Comparison of ENCODE assay signal across 10 mouse cellular contexts in the genomic region with DNA sequence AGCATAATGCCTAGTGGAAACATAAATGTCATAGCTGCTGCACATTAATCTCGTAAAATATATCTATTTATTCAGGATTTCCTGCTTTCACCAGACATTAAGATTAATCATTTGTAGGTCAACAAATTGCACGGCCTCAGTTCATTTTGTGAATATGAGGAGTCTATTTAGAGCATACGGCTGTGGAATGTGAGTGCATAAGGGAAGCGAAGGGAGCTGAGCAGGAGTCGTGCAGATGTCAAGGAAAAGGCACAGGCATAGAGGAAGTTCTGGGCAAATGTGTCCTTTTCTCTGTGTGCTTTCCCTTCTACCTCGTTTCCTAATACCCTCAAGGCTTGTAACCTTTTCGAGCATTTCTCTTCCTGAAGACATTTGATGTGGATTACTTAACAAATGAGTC.
"Had no signal": no experiment of that assay in that cellular context is flagged by ENCODE, and none has a peak within 500 bp of the region (broad histone marks: within the 10 kb centered on the region; RNA-seq: fewer than 3 reads in every experiment).

No protein-coding gene starts in this region.

- DNase-seq: kidney, adult 2 months; layer of hippocampus, adult 9-11 months; layer of hippocampus, postnatal 36 days; thymus, postnatal 4 days had no signal

- H3K9ac ChIP-seq: limb, embryonic 15.5 days; liver, embryonic 12.5 days; lung, embryonic 15.5 days; midbrain, embryonic 13.5 days; neural tube, embryonic 12.5 days had no signal

- H3K9me3 ChIP-seq: limb, embryonic 15.5 days; liver, embryonic 12.5 days; lung, embryonic 15.5 days; midbrain, embryonic 13.5 days; neural tube, embryonic 12.5 days had no signal

- H3K27ac ChIP-seq: limb, embryonic 15.5 days; liver, embryonic 12.5 days; lung, embryonic 15.5 days; midbrain, embryonic 13.5 days; neural tube, embryonic 12.5 days; stomach, postnatal 0 days had no signal

- H3K27me3 ChIP-seq: limb, embryonic 15.5 days; liver, embryonic 12.5 days; lung, embryonic 15.5 days; midbrain, embryonic 13.5 days; neural tube, embryonic 12.5 days had no signal

- H3K36me3 ChIP-seq: limb, embryonic 15.5 days; liver, embryonic 12.5 days; lung, embryonic 15.5 days; midbrain, embryonic 13.5 days; neural tube, embryonic 12.5 days had no signal

- H3K4me2 ChIP-seq: limb, embryonic 15.5 days; liver, embryonic 12.5 days; lung, embryonic 15.5 days; midbrain, embryonic 13.5 days; neural tube, embryonic 12.5 days had no signal

- H3K4me3 ChIP-seq: limb, embryonic 15.5 days; liver, embryonic 12.5 days; lung, embryonic 15.5 days; midbrain, embryonic 13.5 days; neural tube, embryonic 12.5 days had no signal

- H3K4me1 ChIP-seq: limb, embryonic 15.5 days; liver, embryonic 12.5 days; lung, embryonic 15.5 days; midbrain, embryonic 13.5 days; neural tube, embryonic 12.5 days had no signal

- ATAC-seq: liver, embryonic 12.5 days; midbrain, embryonic 13.5 days had no signal
